Mouse (Mus musculus) frontal cortex, postnatal 14 days (tissue): Measurements from ENCODE around the gene Taar8c.
"Not testable (repeated sequence)": the region's sequence is repeated elsewhere in the genome, so short reads cannot be mapped to it uniquely, and the experiment has no call there.

Source experiments
- DNase-seq, 2 experiments: peaks; one replicate each; pipeline ENCODE4 v3.0.0; 2022; ENCODE audit warnings: low spot score in 2 of 2

Taar8c gene

GRCm38 (mm10) chr10:24101812-24102211 is at the start of gene Taar8c:
Gene Taar8c (minus strand): TSS chr10:24101912.
- DNase-seq: not testable (repeated sequence)

DNA sequence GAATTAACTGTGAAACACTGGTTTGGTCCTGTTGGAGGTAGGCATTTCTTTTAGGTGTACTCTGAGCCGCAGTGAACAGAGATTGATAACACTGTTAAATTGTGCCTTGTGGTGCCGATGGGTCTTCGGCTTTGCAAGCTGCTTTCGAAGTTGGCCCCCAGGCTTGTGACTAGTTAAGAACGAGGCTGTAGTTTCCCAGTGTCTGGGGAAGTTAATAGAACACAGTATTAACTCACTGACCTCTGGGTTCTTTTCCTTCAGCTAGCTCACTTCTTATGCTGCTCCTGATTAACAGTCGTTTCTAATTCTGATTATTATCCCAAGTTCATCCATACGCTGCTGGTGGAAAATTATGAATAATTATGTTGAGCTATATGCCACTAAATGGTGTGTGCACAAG is 48.4 kb upstream of the Taar8c start:
- no peak for DNase-seq

- DNase-seq: peak; percentile 80 to 84
Observed at GRCm38 (mm10) chr10:24149135-24149781, 47.5 kb upstream of the Taar8c start, which contains the start of gene Stx7. Gene Stx7 (plus strand): TSS chr10:24149302.

DNA sequence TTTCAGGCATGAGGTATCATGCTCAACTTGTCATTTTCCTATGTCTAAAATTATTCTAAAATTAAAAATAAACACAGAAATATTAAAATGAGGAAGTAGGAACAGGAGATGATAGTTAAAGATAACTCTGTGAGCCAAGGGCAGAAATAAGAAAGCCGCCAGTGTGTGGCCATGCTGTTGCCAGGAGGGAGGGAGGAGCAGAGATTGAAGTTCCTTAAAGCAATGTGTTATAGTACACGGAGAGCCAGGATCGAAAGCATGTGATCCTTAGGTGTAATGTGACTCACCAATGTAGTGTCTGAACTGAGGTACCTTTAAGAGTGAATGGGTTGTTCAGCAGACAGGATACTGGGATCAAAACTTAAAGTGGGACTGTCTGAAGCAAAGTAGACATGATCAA is 41.0 kb upstream of the Taar8c start:
- DNase-seq: no peak

DNA sequence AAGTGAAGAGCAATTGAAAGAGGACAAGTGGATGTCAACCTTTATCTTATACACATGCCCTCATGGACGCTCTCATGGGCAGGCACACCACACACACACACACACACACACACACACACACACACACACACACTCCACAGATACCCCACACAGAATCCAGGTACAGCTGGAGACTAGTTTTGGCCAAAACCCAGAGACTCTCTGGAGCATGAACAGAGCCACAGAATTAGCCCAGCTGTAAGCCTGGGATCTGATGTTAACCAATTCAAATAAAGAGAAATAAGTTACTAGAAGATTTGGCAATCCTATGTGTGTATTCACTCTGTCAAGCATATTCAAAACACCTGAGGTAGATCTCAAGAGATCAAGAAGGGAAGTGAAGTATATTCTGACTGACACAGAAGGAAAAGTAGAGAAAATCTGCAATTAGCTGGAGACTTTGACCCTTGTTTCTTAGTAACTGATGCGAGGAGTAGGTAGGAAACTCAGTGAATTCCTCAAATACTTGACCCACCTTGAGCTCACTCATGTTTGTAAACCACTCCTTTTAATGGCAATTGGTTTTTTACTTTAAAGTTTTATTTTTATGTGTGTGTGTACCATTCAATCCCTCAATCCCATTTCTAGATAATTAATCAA is 37.0 kb upstream of the Taar8c start:
- no peak for DNase-seq

DNA sequence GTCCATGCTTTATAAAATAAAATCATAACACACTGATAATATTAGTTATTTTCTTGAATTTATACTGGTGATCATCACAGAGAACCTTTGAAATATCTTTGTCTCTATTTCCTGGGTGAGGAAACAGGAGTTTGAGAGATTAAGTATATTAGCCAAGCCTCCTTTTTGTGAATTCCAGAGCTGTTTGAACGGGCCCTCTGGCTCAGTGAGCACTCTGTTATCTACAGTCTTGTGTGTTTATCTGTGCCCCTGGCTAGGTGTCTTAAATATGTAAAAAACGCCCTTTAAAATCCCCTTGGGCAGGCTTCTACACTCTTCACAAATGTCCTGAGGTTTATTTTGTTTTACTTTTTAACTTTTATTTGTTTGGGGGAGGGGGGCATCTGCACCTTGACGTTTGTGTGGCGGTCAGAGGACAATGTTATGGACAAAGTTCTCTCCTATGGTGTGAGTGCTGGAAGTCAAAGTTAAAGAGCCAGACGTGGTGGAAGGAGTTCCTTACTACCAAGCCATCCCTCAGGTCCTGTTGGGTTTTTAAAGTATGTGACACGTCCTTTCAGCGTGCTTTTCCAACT is 32.4 kb upstream of the Taar8c start:
- no peak for DNase-seq

GRCm38 (mm10) chr10:24133132-24133531 is 31.4 kb upstream of the Taar8c start:
- DNase-seq: no peak

GRCm38 (mm10) chr10:24132273-24132672 is 30.6 kb upstream of the Taar8c start:
- no peak for DNase-seq

GRCm38 (mm10) chr10:24131451-24132262 is 29.9 kb upstream of the Taar8c start:
- peak in 1 of 2 experiments; percentile 26 for DNase-seq

DNA sequence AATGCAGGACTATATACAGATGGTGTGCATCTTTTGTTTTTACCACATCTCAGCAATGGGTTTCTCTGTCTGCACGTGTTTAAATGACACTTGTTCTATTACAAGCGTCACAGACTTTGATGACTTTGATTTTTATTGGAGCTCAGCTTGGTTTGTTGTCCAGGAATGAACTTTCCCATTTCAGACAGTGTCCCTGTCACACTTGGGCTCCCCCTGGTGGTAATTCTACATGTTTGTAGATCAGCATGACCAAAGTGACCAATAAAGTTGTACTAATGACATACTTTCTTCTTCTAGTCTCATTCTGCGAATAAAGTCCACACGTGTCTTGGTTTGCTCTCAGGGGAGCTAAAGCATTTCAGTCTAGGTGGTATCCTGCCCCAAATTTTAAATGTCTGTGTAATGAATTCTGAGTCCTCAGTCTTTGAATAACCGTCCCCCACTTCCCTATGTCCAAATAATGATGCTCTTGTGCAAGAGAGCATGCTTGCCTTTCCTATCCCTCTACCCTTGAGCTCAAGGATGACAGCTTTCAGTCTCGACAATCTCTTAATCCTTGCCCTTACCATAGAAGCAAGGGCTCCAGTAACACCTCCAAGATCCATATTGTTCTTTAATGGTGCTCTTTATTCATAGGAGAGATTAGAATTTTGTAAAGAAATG is 9.5 kb upstream of the Taar8c start:
- no peak for DNase-seq

GRCm38 (mm10) chr10:24109434-24109833 is 7.7 kb upstream of the Taar8c start, which contains the start of gene Taar9:
Gene Taar9 (minus strand): TSS chr10:24109534.
- not testable (repeated sequence) for DNase-seq

DNA sequence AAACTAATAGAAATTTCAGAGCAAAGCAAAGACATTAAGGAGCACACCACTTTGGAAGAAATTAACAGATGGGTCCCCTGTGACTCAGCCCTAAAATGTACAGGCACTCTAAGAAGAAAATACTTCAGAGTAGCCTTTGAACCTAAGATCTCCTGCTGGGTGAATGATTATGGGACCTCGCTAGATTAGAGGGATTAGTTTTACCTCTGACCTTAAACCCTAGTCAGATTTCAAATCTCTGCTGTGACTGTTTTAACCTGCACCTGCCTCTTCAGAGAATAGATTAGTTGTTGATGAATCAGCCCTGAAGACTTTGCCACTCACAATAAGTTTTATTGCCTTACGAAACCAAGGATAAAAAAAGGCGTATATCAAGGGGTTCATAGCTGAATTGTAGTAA is 6.5 kb upstream of the Taar8c start:
- no peak for DNase-seq

GRCm38 (mm10) chr10:24107747-24108146 is 6.0 kb upstream of the Taar8c start:
- no peak for DNase-seq

GRCm38 (mm10) chr10:24103299-24103698 is 1.6 kb upstream of the Taar8c start:
- DNase-seq: not testable (repeated sequence)

- not testable (repeated sequence) for DNase-seq
Observed at GRCm38 (mm10) chr10:24097010-24097409, 4.7 kb downstream of the Taar8c start.

- DNase-seq: no peak
Observed at GRCm38 (mm10) chr10:24092194-24092593, 9.5 kb downstream of the Taar8c start, which contains the start of gene Taar8b. Gene Taar8b (minus strand): TSS chr10:24092294.

DNA sequence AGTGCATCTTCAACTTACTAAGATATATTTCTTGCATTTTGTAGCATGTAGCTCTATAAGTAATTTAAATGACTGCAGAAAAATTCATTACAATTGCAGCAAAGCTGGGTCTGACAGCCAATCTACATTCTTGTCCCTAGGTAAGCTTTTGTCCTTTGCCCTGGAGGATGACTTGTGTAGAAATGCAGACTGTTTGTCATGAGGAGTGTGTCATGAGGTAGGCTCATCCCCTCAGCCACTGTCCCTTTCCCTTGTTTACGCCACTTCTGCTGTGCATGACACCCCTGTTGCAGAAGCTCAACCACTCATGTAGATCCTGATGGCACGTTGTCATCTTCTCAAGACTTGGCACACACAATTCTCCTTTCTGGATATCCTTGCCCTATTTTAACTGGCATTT is 14.5 kb downstream of the Taar8c start:
- DNase-seq: no peak

DNA sequence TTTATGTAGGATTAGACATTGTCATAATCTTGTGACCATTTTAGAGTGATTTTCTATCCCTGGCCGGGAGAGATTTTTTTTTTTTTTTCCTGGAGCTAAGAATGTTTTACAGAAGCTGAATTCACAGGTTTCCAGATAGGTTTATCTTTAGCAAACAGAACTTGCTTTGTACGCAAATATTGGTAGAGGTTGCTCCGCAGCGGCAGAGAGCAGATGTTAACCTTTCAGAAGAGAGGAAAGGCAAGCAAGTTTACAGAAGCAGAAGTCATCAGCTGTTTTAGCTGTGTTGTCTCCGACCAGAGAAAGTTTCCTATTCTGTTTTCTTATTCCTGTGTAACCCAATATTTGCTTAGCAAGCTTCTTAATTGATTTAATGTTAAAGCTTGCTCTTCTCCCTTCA is 15.2 kb downstream of the Taar8c start:
- no peak for DNase-seq

- no peak for DNase-seq
Observed at GRCm38 (mm10) chr10:24085936-24086335, 15.8 kb downstream of the Taar8c start.

- DNase-seq: peak in 1 of 2 experiments; percentile 17
Observed at GRCm38 (mm10) chr10:24080166-24080565, 21.5 kb downstream of the Taar8c start.

DNA sequence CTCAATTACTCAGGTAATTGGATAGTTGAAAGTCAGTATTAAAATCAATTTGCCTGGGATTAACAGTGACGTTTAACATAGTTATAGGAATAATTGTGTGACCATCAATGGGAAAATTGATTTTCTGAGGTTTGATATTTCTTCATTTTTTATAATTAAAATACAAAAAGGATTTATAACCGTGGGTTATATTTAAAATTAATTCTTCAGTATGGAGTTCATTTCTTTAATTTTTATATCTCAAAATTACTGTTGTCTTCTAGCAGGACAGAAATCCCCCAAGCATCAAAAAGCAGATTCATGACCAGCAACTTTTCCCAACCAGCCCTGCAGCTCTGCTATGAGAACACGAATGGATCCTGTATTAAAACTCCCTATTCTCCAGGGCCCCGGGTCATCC is 25.5 kb downstream of the Taar8c start, which contains the start of gene Taar8a:
Gene Taar8a (plus strand): TSS at position 301 of the 400 bp plus-strand sequence.
- DNase-seq: not testable (repeated sequence)
